Mouse (Mus musculus) A20 (cell line): Measurements from ENCODE around the gene Nectin3.
"Not testable (repeated sequence)": the region's sequence is repeated elsewhere in the genome, so short reads cannot be mapped to it uniquely, and the experiment has no call there.

Experiments
- DNase-seq: peaks from one replicate; pipeline ENCODE4 v3.0.0-alpha.2; 2011; ENCODE audit warnings: low read depth, low spot score

Gene Nectin3

GRCm38 (mm10) chr16:46416177-46416576 lies 82.1 kb downstream of the Nectin3 start:
- no peak for DNase-seq

- DNase-seq: no peak
Observed at GRCm38 (mm10) chr16:46410739-46411057, 87.6 kb downstream of the Nectin3 start.

GRCm38 (mm10) chr16:46410053-46410738 lies 88.1 kb downstream of the Nectin3 start:
- DNase-seq: no peak

- no peak for DNase-seq
Observed at GRCm38 (mm10) chr16:46407997-46408396, 90.3 kb downstream of the Nectin3 start.

- DNase-seq: no peak
Observed at GRCm38 (mm10) chr16:46406844-46407639, 91.3 kb downstream of the Nectin3 start.

GRCm38 (mm10) chr16:46397945-46398344 lies 100.4 kb downstream of the Nectin3 start:
- no peak for DNase-seq

- DNase-seq: no peak
Observed at GRCm38 (mm10) chr16:46389415-46390033, 108.8 kb downstream of the Nectin3 start.

GRCm38 (mm10) chr16:46388527-46389414 lies 109.6 kb downstream of the Nectin3 start:
- DNase-seq: no peak

- DNase-seq: no peak
Observed at GRCm38 (mm10) chr16:46384279-46384678, 114.0 kb downstream of the Nectin3 start.

- no peak for DNase-seq
Observed at GRCm38 (mm10) chr16:46383344-46383743, 115.0 kb downstream of the Nectin3 start.

- DNase-seq: no peak
Observed at GRCm38 (mm10) chr16:46376575-46376974, 121.8 kb downstream of the Nectin3 start.

- no peak for DNase-seq
Observed at GRCm38 (mm10) chr16:46362022-46362421, 136.3 kb downstream of the Nectin3 start.

GRCm38 (mm10) chr16:46357658-46358057 lies 140.7 kb downstream of the Nectin3 start:
- DNase-seq: not testable (repeated sequence)

GRCm38 (mm10) chr16:46356663-46357062 lies 141.7 kb downstream of the Nectin3 start:
- no peak for DNase-seq
